Mouse (Mus musculus) monocyte, adult 2 months (primary cell): ENCODE measurements around the gene Tmem163.

Source experiments
- DNase-seq, 2 experiments: peaks; one replicate each; pipeline ENCODE4 v3.0.0; 2022; ENCODE audit warnings: low spot score in 2 of 2, low read depth in 1 of 2

Tmem163 gene

GRCm38 (mm10) chr1:127679498-127680133 is at the start of gene Tmem163:
TSS of gene Tmem163 (minus strand) at chr1:127679548.
- peak in 1 of 2 experiments; percentile 5 for DNase-seq

- DNase-seq, result no peak
These were observed 49.7 kb upstream of the Tmem163 start, which contains the start of gene Acmsd for GRCm38 (mm10) chr1:127729096-127729495. TSS of gene Acmsd (plus strand) at chr1:127729413.

GRCm38 (mm10) chr1:127723596-127723995 is 44.2 kb upstream of the Tmem163 start:
- no peak for DNase-seq

- DNase-seq, result no peak
These were observed 38.9 kb upstream of the Tmem163 start for GRCm38 (mm10) chr1:127718290-127718689.

- DNase-seq, result no peak
These were observed 37.1 kb upstream of the Tmem163 start for GRCm38 (mm10) chr1:127716441-127716840.

GRCm38 (mm10) chr1:127706269-127706668 is 26.9 kb upstream of the Tmem163 start:
- DNase-seq, result no peak

GRCm38 (mm10) chr1:127702187-127702586 is 22.8 kb upstream of the Tmem163 start:
- no peak for DNase-seq

- DNase-seq, result no peak
These were observed 17.2 kb upstream of the Tmem163 start for GRCm38 (mm10) chr1:127696533-127696932.

- no peak for DNase-seq
These were observed 1.4 kb downstream of the Tmem163 start for GRCm38 (mm10) chr1:127677661-127678580.

- no peak for DNase-seq
These were observed 2.2 kb downstream of the Tmem163 start for GRCm38 (mm10) chr1:127677131-127677631.

- DNase-seq, result no peak
These were observed 2.7 kb downstream of the Tmem163 start for GRCm38 (mm10) chr1:127676516-127677099.

- no peak for DNase-seq
These were observed 3.2 kb downstream of the Tmem163 start for GRCm38 (mm10) chr1:127676116-127676515.

- DNase-seq, result no peak
These were observed 4.1 kb downstream of the Tmem163 start for GRCm38 (mm10) chr1:127675253-127675652.

GRCm38 (mm10) chr1:127673221-127674050 is 5.9 kb downstream of the Tmem163 start:
- no peak for DNase-seq

GRCm38 (mm10) chr1:127668161-127668560 is 11.2 kb downstream of the Tmem163 start:
- DNase-seq, result no peak

GRCm38 (mm10) chr1:127667110-127667860 is 12.1 kb downstream of the Tmem163 start:
- no peak for DNase-seq

GRCm38 (mm10) chr1:127666221-127666620 is 13.1 kb downstream of the Tmem163 start:
- no peak for DNase-seq

- no peak for DNase-seq
These were observed 16.8 kb downstream of the Tmem163 start for GRCm38 (mm10) chr1:127662385-127663068.
